Mouse (Mus musculus): ENCODE results near the gene Gm13420.

DNA sequence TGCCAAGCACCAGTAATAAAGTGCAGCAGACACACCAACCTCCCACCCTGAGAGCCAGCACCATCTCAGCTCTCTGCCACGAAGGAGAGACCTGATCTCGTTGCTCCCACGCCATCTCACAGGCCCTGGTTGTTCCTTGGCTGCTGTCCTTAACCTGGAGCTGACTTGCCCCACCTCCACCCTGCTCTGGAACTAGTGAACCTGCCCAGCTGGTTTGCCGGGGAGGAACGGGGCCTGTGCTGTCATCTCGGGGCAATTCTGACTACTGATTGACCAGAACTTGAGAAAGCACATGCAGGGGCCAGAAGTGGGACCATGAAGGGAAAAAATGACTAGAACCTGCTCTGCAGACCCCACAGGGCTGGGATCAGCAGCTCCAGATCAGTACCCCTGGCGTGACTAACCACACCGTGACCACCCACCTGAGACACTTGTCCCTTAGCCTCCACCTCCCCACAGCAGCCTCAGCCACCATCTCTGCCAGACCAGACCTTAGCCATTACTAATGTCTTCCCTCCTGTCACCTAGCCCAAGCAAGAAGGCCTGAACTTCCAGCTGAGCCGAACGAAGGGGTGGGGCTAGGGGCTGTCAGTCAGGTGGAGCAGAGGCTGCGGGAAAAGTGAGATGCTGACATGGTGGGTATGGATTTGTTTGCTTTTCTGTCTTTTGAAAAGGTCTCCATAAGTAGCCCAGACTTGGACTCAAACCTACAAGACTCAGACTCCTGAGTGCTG lies 16.7 kb upstream of the Gm13420 start:
- TF ChIP-seq CTCF (IDR thresholded peaks at IDR 0.05; ENCODE audit: insufficient read depth, low read length) (no peak), POLR2A (IDR thresholded peaks at IDR 0.05; ENCODE audit: borderline replicate concordance, extremely low read depth, low read depth, low read length) (no peak)

Data from lung, adult 2 months (tissue).